Mouse (Mus musculus) embryonic facial prominence, embryonic 14.5 days (tissue): ENCODE results near the gene Lif. TPM values are rescaled to one million over a fixed set of nuclear protein-coding genes. Genes with fewer than 3 reads are reported as not detected.

Experiments
- ATAC-seq: fragments of 200-750 bp; cut with Nextera tagmentation; 2 replicates; pipeline ENCODE4 v1.8.0; 2017; ENCODE audit warnings: low read depth, moderate number of reproducible peaks, moderate TSS enrichment
- DNase-seq: peaks from one replicate; pipeline ENCODE4 v3.0.0-alpha.2; 2015; ENCODE audit warnings: low spot score
- H3K27ac ChIP-seq: fragments of 300-500 bp; sonication (generic); replicated peaks from 2 replicates; pipeline ENCODE4 v1.5.1; 2014; ENCODE audit warnings: low read depth, mild to moderate bottlenecking, low read length, moderate library complexity
- H3K27me3 ChIP-seq: fragments of 300-500 bp; sonication (generic); replicated peaks from 2 replicates; pipeline ENCODE4 v1.6.1; 2014; ENCODE audit warnings: low read length; ENCODE audit not compliant: control insufficient read depth, insufficient read depth
- H3K36me3 ChIP-seq: fragments of 300-500 bp; sonication (generic); 2 replicates; pipeline ENCODE4 v1.6.1; 2014; ENCODE audit warnings: low read length, mixed read lengths; ENCODE audit not compliant: control insufficient read depth, insufficient read depth
- H3K4me1 ChIP-seq: fragments of 300-500 bp; sonication (generic); 2 replicates; pipeline ENCODE4 v1.6.1; 2014; ENCODE audit warnings: antibody characterized with exemption, low read length; ENCODE audit not compliant: control insufficient read depth, insufficient read depth
- H3K4me2 ChIP-seq: fragments of 300-500 bp; sonication (generic); 2 replicates; pipeline ENCODE4 v1.6.1; 2014; ENCODE audit warnings: low read depth, mild to moderate bottlenecking, low read length, moderate library complexity, mixed read lengths
- H3K4me3 ChIP-seq: fragments of 300-500 bp; sonication (generic); 2 replicates; pipeline ENCODE4 v1.5.1; 2014; ENCODE audit warnings: low read depth, mild to moderate bottlenecking, low read length
- H3K9ac ChIP-seq: fragments of 300-500 bp; sonication (generic); 2 replicates; pipeline ENCODE4 v1.6.1; 2014; ENCODE audit warnings: low read depth, mild to moderate bottlenecking, low read length, moderate library complexity, mixed read lengths
- H3K9me3 ChIP-seq: fragments of 300-500 bp; sonication (generic); 2 replicates; pipeline ENCODE4 v1.6.1; 2016; ENCODE audit warnings: low read length; ENCODE audit not compliant: control insufficient read depth
- WGBS: fragments of 180-500 bp; shearing (Covaris S2); extraction: QIAGEN DNeasy Blood & Tissue Kit; methylation state at CpG from one replicate; pipeline ENCODE4 v1.1.7; 2014; 5-methylcytosine and 5-hydroxymethylcytosine counted together
- polyA plus RNA-seq: library from polyadenylated mRNA; unstranded; fragments of >200 nt; fragmentation: Nextera tagmentation; extraction: Ambion mirVana; gene quantifications from 2 replicates; pipeline ENCODE4 v1.2.1, GENCODE M21; 2014

The Lif gene
- polyA plus RNA-seq, 1 experiment from 2014 or later, result 0.57 TPM

GRCm38 (mm10) chr11:4249151-4249550, 8.2 kb upstream of the Lif start:
- no peak for ATAC-seq
- Histone ChIP-seq H3K4me2 (no peak overlapping the region), H3K4me3 (no peak overlapping the region), H3K4me1 (0 out of 2 replicates have a peak, but pooled peaks cover 3% of the 10 kb centered on the region), H3K36me3 (no peaks in the 10 kb centered on the region), H3K27ac (no peak overlapping the region), H3K27me3 (no peaks in the 10 kb centered on the region), H3K9ac (no peak overlapping the region), H3K9me3 (no peaks in the 10 kb centered on the region)
- WGBS, result 96% methylated on average over 3 of the region's 3 CpGs
- DNase-seq, result no peak

GRCm38 (mm10) chr11:4250290-4250689, 7.1 kb upstream of the Lif start:
- DNase-seq (no peak), ATAC-seq (no peak)
- Histone ChIP-seq H3K4me1 (0 out of 2 replicates have a peak, but pooled peaks cover 3% of the 10 kb centered on the region), H3K27ac (no peak overlapping the region), H3K27me3 (no peaks in the 10 kb centered on the region), H3K9ac (no peak overlapping the region), H3K4me3 (no peak overlapping the region), H3K4me2 (no peak overlapping the region), H3K36me3 (no peaks in the 10 kb centered on the region), H3K9me3 (no peaks in the 10 kb centered on the region)
- 54% methylated on average over 7 of the region's 7 CpGs for WGBS

- Histone ChIP-seq H3K4me1 (0 out of 2 replicates have a peak, but pooled peaks cover 1% of the 10 kb centered on the region), H3K4me3 (no peak overlapping the region), H3K4me2 (no peak overlapping the region), H3K27me3 (no peaks in the 10 kb centered on the region), H3K9ac (no peak overlapping the region), H3K27ac (no peak overlapping the region), H3K36me3 (no peaks in the 10 kb centered on the region), H3K9me3 (no peaks in the 10 kb centered on the region)
- no peak for ATAC-seq
- no peak for DNase-seq
- WGBS, result 74% methylated on average over 3 of the region's 3 CpGs
Observed at GRCm38 (mm10) chr11:4251376-4251775, 6.0 kb upstream of the Lif start.

GRCm38 (mm10) chr11:4252886-4253285, 4.5 kb upstream of the Lif start:
- ATAC-seq (no peak), DNase-seq (no peak)
- H3K4me3 ChIP-seq, result no peak overlapping the region
- no peak overlapping the region for H3K4me2 ChIP-seq
- H3K4me1 ChIP-seq, result no peaks in the 10 kb centered on the region
- no peaks in the 10 kb centered on the region for H3K27me3 ChIP-seq
- H3K36me3 ChIP-seq, result no peaks in the 10 kb centered on the region
- H3K27ac ChIP-seq, result no peak overlapping the region
- no peak overlapping the region for H3K9ac ChIP-seq
- H3K9me3 ChIP-seq, result no peaks in the 10 kb centered on the region
- WGBS, result 68% methylated on average over 2 of the region's 2 CpGs

GRCm38 (mm10) chr11:4257756-4258155, 399 bp downstream of the Lif start:
- no peak overlapping the region for H3K27ac ChIP-seq
- no peak overlapping the region for H3K4me2 ChIP-seq
- no peaks in the 10 kb centered on the region for H3K9me3 ChIP-seq
- H3K4me1 ChIP-seq, result peaks cover 16% of the 10 kb centered on the region
- ATAC-seq (no peak), DNase-seq (no peak)
- no peak overlapping the region for H3K4me3 ChIP-seq
- no peaks in the 10 kb centered on the region for H3K27me3 ChIP-seq
- no peak overlapping the region for H3K9ac ChIP-seq
- WGBS, result 47% methylated on average over 5 of the region's 5 CpGs
- no peaks in the 10 kb centered on the region for H3K36me3 ChIP-seq

- peak overlapping the region; percentile 53 for H3K4me2 ChIP-seq
- no peak overlapping the region for H3K27ac ChIP-seq
- no peaks in the 10 kb centered on the region for H3K9me3 ChIP-seq
- DNase-seq (peak; percentile 70), ATAC-seq (peak; percentile 66)
- no peaks in the 10 kb centered on the region for H3K36me3 ChIP-seq
- H3K27me3 ChIP-seq, result no peaks in the 10 kb centered on the region
- no peak overlapping the region for H3K9ac ChIP-seq
- WGBS, result 0% methylated on average over 7 of the region's 7 CpGs
- peak overlapping the region; percentile 15; the same call in 1 of the 2 replicates for H3K4me3 ChIP-seq
- H3K4me1 ChIP-seq, result peaks cover 20% of the 10 kb centered on the region
Observed at GRCm38 (mm10) chr11:4258657-4259082, 1.3 kb downstream of the Lif start.

- Histone ChIP-seq H3K9me3 (no peaks in the 10 kb centered on the region), H3K27ac (no peak overlapping the region), H3K36me3 (no peaks in the 10 kb centered on the region), H3K4me3 (no peak overlapping the region), H3K9ac (0 out of 2 replicates have a peak overlapping the region, but pooled peaks have one; percentile 5), H3K27me3 (peaks cover 14% of the 10 kb centered on the region), H3K4me1 (peaks cover 20% of the 10 kb centered on the region), H3K4me2 (no peak overlapping the region)
- 32% methylated on average over 14 of the region's 14 CpGs for WGBS
- DNase-seq, result peak; percentile 63
- no peak for ATAC-seq
Observed at GRCm38 (mm10) chr11:4260463-4261187, 3.3 kb downstream of the Lif start.

- Histone ChIP-seq H3K4me2 (no peak overlapping the region), H3K27me3 (peaks cover 18% of the 10 kb centered on the region), H3K9me3 (no peaks in the 10 kb centered on the region), H3K9ac (no peak overlapping the region), H3K4me1 (peaks cover 20% of the 10 kb centered on the region), H3K36me3 (no peaks in the 10 kb centered on the region), H3K27ac (no peak overlapping the region), H3K4me3 (no peak overlapping the region)
- peak; percentile 55 for DNase-seq
- WGBS, result 47% methylated on average over 6 of the region's 7 CpGs
- no peak for ATAC-seq
Observed at GRCm38 (mm10) chr11:4261188-4261494, 3.8 kb downstream of the Lif start.

- Histone ChIP-seq H3K4me1 (peaks cover 20% of the 10 kb centered on the region), H3K9ac (no peak overlapping the region), H3K4me2 (no peak overlapping the region), H3K27me3 (peaks cover 25% of the 10 kb centered on the region), H3K27ac (no peak overlapping the region), H3K9me3 (no peaks in the 10 kb centered on the region), H3K4me3 (no peak overlapping the region), H3K36me3 (no peaks in the 10 kb centered on the region)
- no peak for ATAC-seq
- peak; percentile 85 for DNase-seq
- WGBS, result 22% methylated on average over 5 of the region's 5 CpGs
Observed at GRCm38 (mm10) chr11:4261969-4262368, 4.6 kb downstream of the Lif start.
